Mouse (Mus musculus) right cerebral cortex, postnatal 10 days (tissue): Measurements from ENCODE around the gene Naaladl1.

ENCODE experiments used
- DNase-seq, 2 experiments: peaks; one replicate each; pipeline ENCODE4 v3.0.0; 2021; ENCODE audit warnings: low spot score in 2 of 2

Naaladl1 gene

DNA sequence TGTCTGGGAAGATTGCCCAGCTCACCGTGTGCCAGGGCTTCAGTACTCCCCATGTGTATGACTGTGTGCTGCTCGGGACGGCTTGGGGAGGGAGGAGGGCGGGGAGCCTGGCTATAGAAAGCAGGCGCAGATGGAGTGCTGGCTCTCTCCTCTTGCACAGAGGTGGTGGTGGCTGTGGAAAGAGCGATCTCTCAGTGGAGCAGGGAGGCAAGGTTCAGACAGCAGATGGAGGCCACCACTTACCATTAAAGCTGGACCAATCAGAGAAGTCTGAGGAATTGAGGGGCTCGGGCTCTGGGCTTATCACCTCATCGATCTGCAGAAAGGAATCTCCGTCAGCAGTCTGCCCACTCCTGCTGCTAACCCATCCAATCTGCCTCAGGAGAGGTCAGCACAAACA, 23.4 kb upstream of the Naaladl1 start, which contains the start of gene Gm28374:
Gene Gm28374 (minus strand): TSS at position 101 of the 400 bp plus-strand sequence.
- no peak for DNase-seq

GRCm38 (mm10) chr19:6084478-6085248, 20.9 kb upstream of the Naaladl1 start, which contains the start of the genes Zfpl1 and Cdca5:
Gene Zfpl1 (minus strand): TSS chr19:6084956.
Gene Cdca5 (plus strand): TSS chr19:6084983.
- DNase-seq = peak; percentile 98 to 99

GRCm38 (mm10) chr19:6085417-6085879, 20.1 kb upstream of the Naaladl1 start:
- peak; percentile 63 to 64 for DNase-seq

- peak in 1 of 2 experiments; percentile 18 for DNase-seq
Observed at GRCm38 (mm10) chr19:6088841-6089240, 16.7 kb upstream of the Naaladl1 start.

GRCm38 (mm10) chr19:6094119-6094518, 11.5 kb upstream of the Naaladl1 start, which contains the start of gene AC131692.1:
Gene AC131692.1 (plus strand): TSS chr19:6094419.
- DNase-seq = no peak

- DNase-seq = no peak
Observed at GRCm38 (mm10) chr19:6097847-6098246, 7.7 kb upstream of the Naaladl1 start.

DNA sequence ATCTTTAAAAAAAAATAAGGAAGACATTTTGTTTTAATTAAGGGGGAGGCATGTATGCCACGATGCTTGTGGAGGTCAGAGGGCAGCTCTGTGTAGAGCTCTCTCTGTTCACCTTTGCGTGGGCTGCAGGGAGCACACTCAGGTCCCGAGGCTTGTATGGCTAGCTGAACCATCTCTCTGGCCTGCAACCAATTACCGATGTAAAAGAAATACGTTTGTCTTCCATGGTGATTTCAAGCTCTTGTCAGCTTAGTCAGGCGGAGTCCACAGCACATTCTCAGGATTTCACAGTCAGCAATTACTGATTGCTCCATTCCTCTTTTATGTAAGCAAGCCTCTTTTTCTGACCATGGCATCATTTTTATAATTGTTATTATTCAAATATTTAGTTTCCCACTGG, 4.4 kb upstream of the Naaladl1 start:
- no peak for DNase-seq

- no peak for DNase-seq
Observed at GRCm38 (mm10) chr19:6102169-6102853, 3.3 kb upstream of the Naaladl1 start.

DNA sequence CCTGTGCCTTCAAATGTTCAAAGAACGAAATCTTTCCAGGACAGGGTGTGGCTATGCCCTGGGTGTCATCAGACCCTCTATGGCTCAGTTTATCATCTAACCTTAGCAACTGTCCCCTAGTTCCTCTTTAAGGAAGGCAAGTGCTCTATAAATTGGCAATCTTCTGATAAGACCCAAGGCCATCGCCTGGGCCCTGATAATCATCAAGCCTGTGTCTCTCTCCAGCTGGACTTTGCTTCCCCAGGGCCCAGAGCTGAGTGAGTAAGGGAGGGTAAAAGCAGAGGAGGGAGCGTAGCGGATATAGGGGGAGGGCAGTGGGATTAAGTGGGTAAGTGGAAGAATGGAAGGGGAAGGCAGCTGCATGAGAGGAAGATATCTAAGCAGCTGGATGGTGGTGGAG, 1.1 kb upstream of the Naaladl1 start:
- no peak for DNase-seq

- no peak for DNase-seq
Observed at GRCm38 (mm10) chr19:6113116-6113515, 7.5 kb downstream of the Naaladl1 start.

- peak in 1 of 2 experiments; percentile 41 for DNase-seq
Observed at GRCm38 (mm10) chr19:6116113-6116850, 10.7 kb downstream of the Naaladl1 start.

DNA sequence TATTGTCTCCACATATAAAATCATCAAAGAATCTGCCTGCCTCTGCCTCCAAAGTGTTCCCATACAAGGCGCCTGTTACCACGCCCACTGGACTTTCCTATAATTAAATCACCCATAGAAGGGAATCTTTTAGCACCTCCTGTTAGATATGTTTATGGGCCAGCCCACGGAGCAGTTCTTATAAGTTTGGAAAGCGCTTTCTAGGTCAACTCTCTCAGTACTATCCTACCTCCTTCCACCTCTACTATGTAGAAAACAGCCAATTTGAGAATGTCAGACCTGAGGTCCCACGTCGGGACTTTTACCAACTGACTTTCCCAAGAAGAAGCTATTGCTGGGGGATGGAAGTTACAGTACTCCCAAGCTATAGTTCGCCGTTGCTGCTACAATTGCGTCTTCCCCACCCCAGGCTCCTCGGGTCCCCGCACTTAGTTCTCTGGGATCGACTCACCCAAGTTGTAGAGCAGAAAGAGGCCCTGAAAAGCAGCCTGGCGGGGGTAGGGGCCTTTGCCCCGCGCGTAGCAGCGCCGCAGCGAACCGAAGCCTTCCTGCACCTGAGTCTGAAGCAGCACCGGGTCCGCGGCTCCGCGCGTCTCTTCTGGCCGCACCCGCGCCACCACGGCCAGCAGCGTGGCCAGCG, 11.9 kb downstream of the Naaladl1 start:
- DNase-seq = peak in 1 of 2 experiments; percentile 28

GRCm38 (mm10) chr19:6117986-6118676, 12.5 kb downstream of the Naaladl1 start, which contains the start of gene Sac3d1:
Gene Sac3d1 (minus strand): TSS chr19:6118650.
- peak; percentile 94 for DNase-seq

GRCm38 (mm10) chr19:6118677-6119185, 13.1 kb downstream of the Naaladl1 start:
- peak; percentile 47 to 59 for DNase-seq

DNA sequence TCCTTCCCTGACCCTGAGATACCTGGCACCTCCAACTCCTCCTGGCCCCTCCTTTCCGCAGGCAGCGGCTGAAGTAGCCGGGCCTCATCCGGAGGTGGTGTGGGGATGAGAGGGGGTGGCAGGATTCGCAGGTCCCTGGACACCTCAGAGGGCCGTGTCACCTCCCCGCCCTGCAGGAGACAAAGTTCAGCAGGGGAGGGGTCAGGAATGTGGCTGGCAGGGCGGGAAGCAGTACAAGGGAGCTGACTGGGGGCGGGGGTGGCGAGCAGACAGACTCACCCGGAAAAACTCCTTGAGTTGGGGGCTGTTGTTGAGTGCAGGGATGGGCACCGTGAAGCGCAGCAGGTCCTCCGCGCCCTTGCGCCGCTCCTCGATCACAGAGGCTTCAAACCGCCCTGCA, 16.2 kb downstream of the Naaladl1 start:
- no peak for DNase-seq

DNA sequence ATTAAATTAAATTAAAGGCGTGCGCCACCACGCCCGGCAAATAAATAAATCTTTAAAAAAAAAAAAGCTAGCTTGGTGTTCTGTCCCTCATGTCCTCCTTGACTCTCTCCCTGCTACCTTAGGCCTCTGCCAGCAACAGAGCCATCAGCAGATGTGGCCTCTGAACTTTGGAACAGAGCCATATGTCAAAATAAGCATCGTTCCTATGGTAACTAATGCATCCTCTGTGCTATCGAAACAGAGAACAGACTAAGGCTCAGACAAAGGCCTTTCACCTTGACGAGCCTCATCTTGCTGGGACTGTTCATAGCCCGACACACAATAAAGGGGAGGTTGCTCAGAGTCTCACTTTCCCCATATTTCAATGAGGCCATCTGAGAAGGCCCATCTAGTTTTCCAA, 17.7 kb downstream of the Naaladl1 start:
- DNase-seq = no peak

DNA sequence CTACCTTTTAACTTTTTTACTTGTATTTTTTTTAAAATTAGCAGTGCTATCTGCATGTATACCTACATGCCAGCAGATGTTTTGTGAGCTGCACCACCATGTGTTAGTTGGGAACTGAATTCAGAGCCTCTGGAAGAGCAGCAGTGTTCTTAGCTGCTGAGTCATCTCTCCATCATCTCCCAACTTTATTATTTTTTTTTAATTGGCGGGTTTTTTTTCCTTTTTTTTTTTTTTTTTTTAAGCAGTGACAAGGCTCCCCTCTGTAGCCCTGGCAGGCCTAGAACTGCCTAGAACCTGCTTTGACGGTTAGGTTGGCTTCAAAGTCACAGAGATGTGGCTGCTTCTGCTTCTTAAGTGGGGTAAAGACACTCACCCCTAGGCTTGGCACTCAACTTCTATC, 19.3 kb downstream of the Naaladl1 start:
- no peak for DNase-seq

DNA sequence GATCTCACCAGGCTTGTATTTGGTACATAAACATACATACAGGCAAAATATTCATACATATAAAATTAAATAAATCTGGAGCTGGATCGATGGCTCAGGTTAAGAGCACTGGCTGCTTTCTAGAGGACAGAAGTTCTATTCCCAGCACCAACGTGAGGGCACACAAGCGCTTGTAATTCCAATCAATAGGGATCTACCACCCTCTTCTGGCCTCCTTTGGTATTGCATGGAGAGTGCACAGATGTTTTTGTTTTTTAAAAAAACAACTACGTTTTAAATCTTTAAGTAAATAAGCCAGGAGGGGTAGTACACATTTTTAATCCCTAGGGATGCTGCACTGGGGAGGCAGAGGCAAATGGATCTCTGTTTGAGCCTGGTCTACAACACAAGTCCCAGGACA, 20.7 kb downstream of the Naaladl1 start:
- no peak for DNase-seq

- DNase-seq = no peak
Observed at GRCm38 (mm10) chr19:6126789-6127580, 21.4 kb downstream of the Naaladl1 start.
